Mouse (Mus musculus) ovary, postnatal 36 days (tissue): ENCODE results near the gene Rsu1.
A peak's percentile ranks its signal among the peaks of the same experiment; 100 is the strongest.

ENCODE experiments used
- DNase-seq: peaks from one replicate; pipeline ENCODE4 v3.0.0; 2022; ENCODE audit warnings: low spot score, mixed read lengths

Rsu1 gene

GRCm38 (mm10) chr2:13271165-13271957, at the start of gene Rsu1:
Gene Rsu1 (minus strand): TSS chr2:13271415.
- peak; percentile 92 for DNase-seq

DNA sequence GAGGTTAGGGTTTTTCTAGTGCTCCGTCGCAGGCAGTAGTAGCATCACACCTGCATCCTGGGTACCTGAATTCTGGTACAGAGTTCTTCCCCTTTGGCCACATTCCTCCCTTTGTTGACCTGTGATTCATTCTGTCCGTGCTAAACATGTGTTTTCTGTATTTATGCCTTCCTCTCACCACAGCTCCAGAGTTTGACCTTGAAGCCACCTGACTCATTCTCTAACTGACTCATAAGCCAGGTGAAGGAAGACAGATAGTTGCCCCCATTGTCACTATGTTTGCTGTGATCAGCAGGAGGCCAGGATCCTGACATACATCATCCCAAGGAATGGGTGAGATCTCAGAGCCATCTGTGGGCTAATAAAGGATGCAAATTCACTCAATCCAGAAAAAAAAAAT, 32.2 kb upstream of the Rsu1 start:
- DNase-seq: no peak

GRCm38 (mm10) chr2:13299031-13299430, 27.8 kb upstream of the Rsu1 start:
- no peak for DNase-seq

- no peak for DNase-seq
Measured at GRCm38 (mm10) chr2:13297733-13298132, 26.5 kb upstream of the Rsu1 start.

DNA sequence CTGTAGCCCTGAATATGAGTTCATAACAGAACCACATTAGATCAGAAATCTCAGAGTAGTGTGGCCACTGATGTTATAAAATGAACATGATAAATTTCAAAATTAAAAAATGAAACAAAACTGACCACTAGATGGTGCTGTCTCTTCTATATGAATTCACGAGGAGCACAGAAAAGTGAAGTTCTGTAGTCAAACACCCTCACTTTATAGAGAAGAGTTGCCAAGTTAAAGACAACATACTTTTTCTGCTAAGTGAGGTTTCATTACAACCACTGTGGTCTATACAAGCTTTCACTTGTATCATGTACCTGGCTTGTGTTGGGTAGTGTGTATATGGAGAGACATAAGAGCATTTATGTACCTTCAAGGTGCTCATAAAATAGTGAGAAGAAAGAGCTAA, 19.4 kb upstream of the Rsu1 start:
- DNase-seq: no peak

DNA sequence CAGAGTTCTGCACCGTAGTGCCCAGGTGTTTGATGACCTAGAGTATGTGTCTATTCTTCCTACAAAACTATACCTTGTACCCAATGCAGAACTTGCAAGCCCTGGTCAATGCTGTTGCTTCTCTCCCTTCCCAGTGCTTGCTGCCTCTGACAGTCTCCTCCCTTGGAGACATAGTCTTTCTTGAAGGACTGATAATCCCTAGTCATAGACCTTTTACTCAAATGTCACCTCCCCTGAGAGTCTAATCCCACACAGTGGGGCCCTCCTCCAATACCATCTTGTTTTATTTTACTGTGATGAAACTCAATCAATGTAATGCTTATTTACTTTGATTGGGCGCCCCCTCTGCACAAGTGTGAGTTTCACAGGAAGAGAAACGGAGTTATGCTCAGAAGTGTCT, 18.9 kb upstream of the Rsu1 start:
- DNase-seq: no peak

DNA sequence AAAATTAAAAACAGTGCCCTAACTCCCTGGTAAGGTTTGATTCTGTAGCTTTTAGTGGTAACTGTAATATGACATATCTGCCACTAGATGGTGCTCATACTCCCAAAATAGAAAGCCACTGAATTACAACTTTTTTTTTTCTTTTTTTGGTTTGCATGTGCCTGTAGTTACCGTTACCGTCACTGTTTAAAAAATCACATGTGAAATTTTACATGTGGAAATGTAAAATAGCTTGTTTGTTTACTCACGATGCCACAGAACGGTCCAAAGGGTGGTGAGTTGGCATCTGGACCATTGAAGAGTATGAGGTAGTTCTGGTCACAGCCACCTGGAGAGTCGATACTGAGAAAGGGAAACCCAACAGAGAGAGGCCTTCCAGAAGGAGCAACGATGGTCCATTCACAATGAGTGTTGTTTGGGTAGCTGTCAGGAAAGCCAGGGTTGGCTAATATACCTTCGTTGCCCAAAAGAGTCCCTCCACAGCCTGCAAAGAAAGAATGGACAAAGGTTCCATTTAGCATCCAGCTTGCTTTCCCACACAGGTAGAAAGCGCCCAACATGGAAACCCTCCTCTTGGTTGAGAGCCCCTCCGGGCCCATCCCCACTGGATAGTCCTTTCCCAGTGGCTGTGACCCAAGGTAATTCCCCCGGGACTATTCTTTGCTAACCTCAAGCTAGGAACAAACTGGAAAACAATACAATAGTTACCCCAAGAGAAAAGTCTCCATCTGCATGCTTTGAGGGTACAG, 7.1 kb upstream of the Rsu1 start:
- DNase-seq: no peak

GRCm38 (mm10) chr2:13275874-13276273, 4.7 kb upstream of the Rsu1 start:
- no peak for DNase-seq

GRCm38 (mm10) chr2:13270736-13271135, 479 bp downstream of the Rsu1 start:
- DNase-seq: no peak

- no peak for DNase-seq
Measured at GRCm38 (mm10) chr2:13268681-13269293, 2.4 kb downstream of the Rsu1 start.

DNA sequence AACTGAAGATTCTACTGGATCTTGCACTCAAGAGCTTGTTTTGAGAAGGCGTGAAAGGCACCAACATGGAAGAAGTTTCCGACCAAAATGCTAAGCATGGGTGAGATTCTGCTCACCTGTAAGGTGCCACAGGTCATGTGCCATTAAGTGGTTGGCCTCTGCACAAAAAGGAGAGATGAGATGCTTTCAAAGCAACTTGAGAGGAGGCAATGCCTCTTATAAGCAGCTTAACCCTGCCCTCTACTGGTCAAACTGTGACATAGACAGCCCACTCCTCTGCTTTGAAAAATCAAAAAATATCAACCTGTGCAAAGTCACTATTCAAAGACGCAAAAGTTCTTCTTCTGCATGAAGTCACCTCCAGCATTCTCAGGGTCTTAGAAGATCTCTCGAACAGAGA, 6.3 kb downstream of the Rsu1 start:
- no peak for DNase-seq

DNA sequence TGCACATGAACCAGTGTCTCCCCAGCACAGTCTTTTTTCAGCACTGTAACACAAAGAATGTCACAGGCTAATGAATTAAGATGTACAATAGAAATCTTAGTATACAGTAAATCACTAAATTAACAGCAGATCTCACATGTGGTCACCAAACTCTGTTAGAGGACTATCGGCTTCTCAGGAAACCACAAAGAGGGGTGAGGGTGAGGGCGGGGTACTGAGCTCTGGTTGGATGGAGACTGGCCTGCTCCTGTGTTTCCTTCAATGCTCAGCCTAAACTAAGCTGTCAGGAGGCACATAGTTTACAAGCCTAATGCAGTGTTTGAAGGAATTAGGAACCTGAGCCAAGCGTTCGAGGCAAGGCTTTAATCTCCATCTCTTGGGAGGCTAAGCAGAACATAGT, 8.1 kb downstream of the Rsu1 start:
- DNase-seq: no peak

GRCm38 (mm10) chr2:13258606-13259005, 12.6 kb downstream of the Rsu1 start:
- no peak for DNase-seq

DNA sequence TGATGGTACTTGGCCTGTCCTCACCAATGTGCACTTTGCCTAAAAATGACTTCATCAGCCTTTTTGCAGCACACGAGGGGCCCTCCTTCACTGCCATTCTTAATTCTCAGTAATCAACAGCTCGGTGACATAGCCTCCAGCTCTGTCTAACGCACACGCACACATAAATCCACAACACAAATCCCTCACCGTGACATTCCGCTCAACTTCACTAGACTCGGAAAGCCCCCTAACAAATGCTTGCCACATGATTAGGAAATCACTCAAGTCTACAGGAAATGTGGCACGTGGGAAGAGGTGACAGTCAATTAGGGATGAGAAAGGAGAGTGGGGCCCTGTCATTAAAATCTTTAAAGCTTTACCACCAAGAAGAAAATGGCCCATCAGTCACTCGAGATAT, 30.5 kb downstream of the Rsu1 start:
- no peak for DNase-seq

GRCm38 (mm10) chr2:13237140-13237901, 33.9 kb downstream of the Rsu1 start:
- no peak for DNase-seq

GRCm38 (mm10) chr2:13235696-13236095, 35.5 kb downstream of the Rsu1 start:
- DNase-seq: peak; percentile 10

- no peak for DNase-seq
Measured at GRCm38 (mm10) chr2:13234796-13235195, 36.4 kb downstream of the Rsu1 start.

DNA sequence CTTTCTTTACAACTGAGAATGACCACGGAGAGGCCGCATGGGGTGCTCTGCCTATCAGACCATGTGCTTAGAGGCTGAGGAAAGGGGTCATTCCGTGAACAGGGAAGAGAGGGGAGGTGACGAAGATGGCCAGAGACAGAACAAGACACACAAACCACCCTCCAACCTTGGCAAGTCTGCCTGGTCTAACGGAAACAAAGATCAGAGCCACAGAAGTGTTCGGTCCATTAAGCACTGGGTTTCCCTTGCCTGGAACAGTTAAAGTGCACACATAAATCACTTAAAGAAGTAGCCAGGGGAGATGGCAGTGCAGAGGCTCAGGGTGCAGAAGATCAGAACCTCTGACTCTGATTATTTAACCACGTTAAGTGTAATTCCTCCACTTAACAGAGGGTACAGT, 37.3 kb downstream of the Rsu1 start:
- no peak for DNase-seq

GRCm38 (mm10) chr2:13233254-13233835, 37.9 kb downstream of the Rsu1 start:
- no peak for DNase-seq

- no peak for DNase-seq
Measured at GRCm38 (mm10) chr2:13232305-13232704, 38.9 kb downstream of the Rsu1 start.

GRCm38 (mm10) chr2:13229686-13230085, 41.5 kb downstream of the Rsu1 start:
- DNase-seq: no peak

GRCm38 (mm10) chr2:13226031-13226430, 45.2 kb downstream of the Rsu1 start:
- no peak for DNase-seq
